Mouse (Mus musculus) gastrocnemius, postnatal 10 days (tissue): ENCODE results near the gene Cyp26c1. TPM values are rescaled to one million over a fixed set of nuclear protein-coding genes. Genes with fewer than 3 reads are reported as not detected.
A peak's percentile ranks its signal among the peaks of the same experiment; 100 is the strongest.

Experiments used
- DNase-seq: peaks from one replicate; pipeline ENCODE4 v3.0.0; 2021; ENCODE audit warnings: mixed read lengths
- total RNA-seq, 2 experiments: library from RNA; stranded (reverse); gene quantifications; 2 replicates each; pipeline ENCODE4 v1.2.3; 2021

Gene Cyp26c1
- total RNA-seq, 2 experiments from 2014 or later, result 0.20 TPM; not detected in 1

GRCm38 (mm10) chr19:37698273-37699160 is 13.1 kb downstream of the Cyp26c1 start:
- no peak for DNase-seq

DNA sequence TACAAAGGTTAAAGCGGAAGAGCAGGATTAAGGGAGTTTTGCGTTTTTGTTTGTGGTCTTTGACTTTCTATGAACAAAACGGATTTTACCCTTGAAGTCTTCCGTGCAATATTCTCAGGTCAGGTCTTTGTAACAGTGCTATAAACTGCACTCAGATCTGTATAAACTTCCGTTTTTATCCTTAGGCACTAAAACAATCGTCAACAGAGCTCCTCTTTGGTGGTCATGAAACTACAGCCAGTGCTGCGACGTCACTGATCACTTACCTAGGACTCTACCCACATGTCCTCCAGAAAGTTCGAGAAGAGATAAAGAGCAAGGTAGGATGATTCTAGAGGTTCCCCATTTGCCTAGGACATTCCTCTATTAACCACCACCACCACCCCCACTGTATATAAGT is 14.3 kb downstream of the Cyp26c1 start:
- DNase-seq, result no peak

DNA sequence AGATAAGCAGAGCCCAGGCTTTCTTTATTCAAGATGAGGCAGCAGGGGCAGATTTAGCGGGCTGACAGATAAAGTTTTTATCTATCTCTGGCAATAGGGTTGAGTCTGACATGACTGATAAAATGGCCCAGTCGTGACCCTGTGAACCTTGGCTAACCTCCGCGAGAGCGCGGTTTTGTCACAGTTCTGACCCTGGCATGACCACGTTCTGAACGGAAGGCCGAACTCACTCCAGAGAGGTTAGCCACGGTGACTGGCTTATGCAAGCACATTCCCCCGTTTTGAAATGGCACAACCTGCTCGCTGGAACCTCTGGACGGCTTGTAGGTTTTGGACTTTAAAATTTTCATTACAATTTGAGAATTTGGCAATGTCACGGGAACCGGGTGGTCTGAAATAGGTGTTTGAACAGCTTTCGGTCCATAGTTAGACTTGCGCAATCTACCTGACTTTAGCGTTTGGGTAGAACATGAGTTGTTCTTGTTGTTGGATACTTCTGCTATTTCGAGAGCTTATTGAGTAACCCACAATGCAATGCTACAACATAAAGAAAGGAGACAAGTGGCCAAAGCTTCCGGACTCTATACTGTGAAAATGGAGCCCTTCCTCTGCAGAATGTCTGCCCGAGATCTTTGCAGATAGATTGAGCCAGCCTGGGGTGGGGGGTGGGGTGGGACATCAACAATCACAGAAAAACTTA is 17.1 kb downstream of the Cyp26c1 start:
- no peak for DNase-seq

- peak; percentile 78 for DNase-seq
Measured at GRCm38 (mm10) chr19:37703902-37704509, 18.6 kb downstream of the Cyp26c1 start.

- DNase-seq, result no peak
Measured at GRCm38 (mm10) chr19:37705722-37706121, 20.3 kb downstream of the Cyp26c1 start.

DNA sequence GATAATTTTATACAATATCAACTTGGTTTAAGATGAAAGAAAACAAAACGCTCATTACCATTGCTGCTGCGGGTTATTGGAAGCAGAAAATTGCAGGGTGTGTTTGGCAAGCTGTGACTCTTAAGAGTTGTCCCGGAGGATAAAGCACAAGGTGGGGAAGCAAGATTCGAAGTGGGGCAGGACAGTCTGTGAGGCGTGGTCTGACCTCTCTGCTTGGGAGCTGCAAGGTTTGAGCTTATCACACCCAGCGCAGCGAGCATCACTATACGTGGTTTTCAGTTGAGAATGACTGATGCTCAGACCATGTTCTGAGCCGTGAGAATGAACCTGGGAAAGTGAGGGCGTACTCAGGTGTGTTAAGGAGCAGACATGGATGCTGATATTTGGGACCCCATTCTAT is 29.3 kb downstream of the Cyp26c1 start:
- no peak for DNase-seq

DNA sequence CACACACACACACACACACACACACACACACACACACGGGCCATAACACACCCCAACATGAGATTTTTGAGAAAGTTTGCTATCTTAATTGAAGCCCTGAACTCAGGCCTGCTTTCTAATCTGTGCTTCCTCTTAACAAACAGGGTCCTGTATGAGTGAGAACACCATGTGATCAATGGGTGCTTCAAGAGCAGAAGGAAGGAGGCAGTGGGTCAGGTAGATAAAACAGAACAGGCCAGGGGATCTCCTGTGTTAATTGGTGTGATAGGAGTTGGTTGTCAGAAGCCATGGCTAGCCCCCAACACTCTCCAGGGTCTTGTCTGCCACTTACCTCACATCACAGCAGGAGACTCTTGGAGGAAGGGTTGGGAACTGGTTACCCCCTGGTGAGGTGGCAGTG is 30.6 kb downstream of the Cyp26c1 start:
- no peak for DNase-seq

- no peak for DNase-seq
Measured at GRCm38 (mm10) chr19:37716524-37717175, 31.3 kb downstream of the Cyp26c1 start.

DNA sequence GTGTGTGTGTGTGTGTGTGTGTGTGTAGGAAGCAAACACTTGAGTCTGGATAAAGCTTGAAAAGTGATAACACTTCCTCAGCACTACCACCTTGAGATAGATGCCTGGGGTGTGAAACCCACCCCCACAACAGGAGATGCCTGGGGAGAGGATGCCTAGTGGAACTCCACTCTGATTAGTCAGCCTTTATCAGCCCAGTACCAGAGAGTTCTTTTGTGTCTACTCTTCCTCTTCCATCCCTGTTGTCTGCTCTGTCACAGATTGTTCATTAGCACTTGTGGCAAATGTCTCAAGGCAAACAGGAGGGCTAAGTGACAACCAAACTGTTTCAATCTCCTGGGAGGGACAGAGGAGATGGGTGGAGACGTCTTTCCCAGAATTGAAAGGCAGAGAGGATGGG is 33.8 kb downstream of the Cyp26c1 start:
- DNase-seq, result no peak

GRCm38 (mm10) chr19:37724591-37724990 is 39.2 kb downstream of the Cyp26c1 start:
- DNase-seq, result no peak

DNA sequence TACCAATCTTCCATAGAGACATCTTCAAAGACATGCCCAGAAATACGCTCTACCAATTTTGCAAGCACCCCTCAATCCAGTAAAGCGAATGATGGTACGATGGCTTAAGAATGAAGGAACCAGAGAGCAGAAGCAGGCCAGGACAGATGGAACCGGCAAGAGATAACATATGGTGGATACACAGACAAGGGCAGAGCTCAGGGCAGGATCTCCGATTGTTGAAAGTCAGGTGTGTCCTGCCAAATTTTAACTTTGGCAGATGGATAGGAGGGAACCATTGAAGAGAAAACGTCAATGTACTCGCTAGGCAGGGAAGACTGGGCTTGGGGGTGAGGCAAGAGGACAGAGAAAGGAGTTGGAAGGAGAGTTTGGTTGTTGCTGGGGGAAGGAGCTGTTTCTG is 41.2 kb downstream of the Cyp26c1 start:
- no peak for DNase-seq

GRCm38 (mm10) chr19:37727366-37727765 is 42.0 kb downstream of the Cyp26c1 start:
- DNase-seq, result no peak

DNA sequence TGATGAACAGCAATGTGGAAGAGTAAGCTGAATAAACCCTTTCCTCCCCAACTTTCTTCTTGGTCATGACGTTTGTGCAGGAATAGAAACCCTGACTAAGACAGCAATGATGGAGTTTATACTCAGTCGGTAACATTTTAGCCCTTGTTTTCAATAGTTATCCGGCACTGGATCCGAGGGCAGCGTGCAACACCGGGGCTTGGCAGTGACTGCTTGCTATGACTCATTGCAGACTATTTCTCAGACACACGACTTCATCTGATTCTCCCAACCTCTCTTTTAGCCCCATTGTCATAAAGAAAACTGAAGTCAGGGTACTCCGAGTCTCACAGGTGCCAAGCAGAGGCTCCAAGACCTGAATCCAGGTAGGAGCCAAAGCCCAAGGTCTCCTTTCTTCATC is 50.0 kb downstream of the Cyp26c1 start:
- no peak for DNase-seq

GRCm38 (mm10) chr19:37738575-37738974 is 53.2 kb downstream of the Cyp26c1 start:
- no peak for DNase-seq

GRCm38 (mm10) chr19:37740043-37740442 is 54.7 kb downstream of the Cyp26c1 start:
- no peak for DNase-seq

Other genes with a start within 250 kb of the Cyp26c1 start
- gene Exoc6, start 135.2 kb upstream of the Cyp26c1 start, total RNA-seq, result 10 to 100 TPM; 44.6 to 46.1 TPM
- gene Cyp26a1, start 12.2 kb downstream of the Cyp26c1 start, total RNA-seq, result under 1 TPM; 0.52 TPM